Comparison of ENCODE assay signal across 8 mouse cellular contexts in the genomic region with DNA sequence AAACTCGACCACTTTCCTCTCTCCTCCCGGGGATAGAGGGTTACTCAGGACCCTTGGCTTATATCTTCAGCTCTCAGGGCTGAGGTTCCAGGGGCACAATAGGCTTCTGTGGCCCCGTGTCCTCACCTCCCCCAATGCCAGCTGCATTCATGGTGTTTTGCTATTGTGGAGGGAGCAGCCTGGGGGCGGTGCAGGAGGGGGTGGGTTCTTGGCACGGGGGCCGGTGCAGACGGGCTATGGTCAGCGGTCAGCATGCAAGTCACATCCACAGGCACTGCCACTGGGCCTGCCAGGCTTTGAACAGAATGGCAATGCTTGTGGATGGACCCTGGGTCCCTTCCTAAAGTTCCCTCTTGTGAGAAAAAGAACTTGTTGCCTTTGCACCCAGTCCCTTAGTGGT. TPM values are rescaled to one million over a fixed set of nuclear protein-coding genes. Genes with fewer than 3 reads are reported as not detected.
DNase-seq lines count a peak whose midpoint lies in the region; ATAC-seq and TF ChIP-seq lines count a peak whose summit lies in the region.

No protein-coding gene starts in this region.

- H3K27me3 ChIP-seq in heart, embryonic 12.5 days (replicated peaks), result no peaks in the 10 kb centered on the region
- peaks cover 7% of the 10 kb centered on the region; the same call in 1 of the 2 replicates for H3K27me3 ChIP-seq in cerebellum, adult 2 months (ENCODE audit: control insufficient read depth, insufficient read depth, low read length)
- no peaks in the 10 kb centered on the region for H3K27me3 ChIP-seq in heart, embryonic 16.5 days (ENCODE audit: control insufficient read depth, insufficient read depth, low read length)

- H3K9me3 ChIP-seq in heart, embryonic 12.5 days (replicated peaks), result no peaks in the 10 kb centered on the region
- no peaks in the 10 kb centered on the region for H3K9me3 ChIP-seq in heart, embryonic 16.5 days (replicated peaks; ENCODE audit: control insufficient read depth, low read length)

- no peaks in the 10 kb centered on the region for H3K36me3 ChIP-seq in heart, embryonic 12.5 days
- no peaks in the 10 kb centered on the region for H3K36me3 ChIP-seq in heart, embryonic 16.5 days (ENCODE audit: control insufficient read depth, insufficient read depth)

- TF ChIP-seq POLR2A in cerebellum, adult 2 months (IDR thresholded peaks at IDR 0.05; ENCODE audit: borderline replicate concordance, insufficient read depth, low read length), result no peak

- TF ChIP-seq CTCF in cerebellum, adult 2 months (IDR thresholded peaks at IDR 0.05; ENCODE audit: borderline replicate concordance, insufficient read depth, low read depth, low read length), result no peak

- peaks cover 58% of the 10 kb centered on the region for H3K4me1 ChIP-seq in heart, embryonic 12.5 days (replicated peaks)
- H3K4me1 ChIP-seq in cerebellum, adult 2 months (ENCODE audit: control insufficient read depth, insufficient read depth, low read length), result no peaks in the 10 kb centered on the region
- peaks cover 46% of the 10 kb centered on the region for H3K4me1 ChIP-seq in heart, embryonic 16.5 days (ENCODE audit: control insufficient read depth, insufficient read depth, low read length)

- no peak overlapping the region for H3K27ac ChIP-seq in heart, embryonic 12.5 days (ENCODE audit: poor library complexity, severe bottlenecking)
- H3K27ac ChIP-seq in cerebellum, adult 2 months (ENCODE audit: insufficient read depth, low read length), result peak overlapping the region; percentile 69
- H3K27ac ChIP-seq in heart, embryonic 16.5 days (ENCODE audit: low read length), result no peak overlapping the region; the same call in 1 of the 2 replicates

- H3K9ac ChIP-seq in heart, embryonic 12.5 days, result no peak overlapping the region
- H3K9ac ChIP-seq in heart, embryonic 16.5 days (ENCODE audit: low read length), result peak overlapping the region; percentile 96

- no peak for DNase-seq in heart, adult 9 months (ENCODE audit: low spot score in 2 of 2)
- DNase-seq in cerebellum, adult 2 months, result peak; percentile 37 to 58
- DNase-seq in left cerebral cortex, postnatal 14 days (ENCODE audit: low spot score in 2 of 2), result peak; percentile 61 to 76
- DNase-seq in right cerebral cortex, adult 18-20 months, result peak; percentile 79
- DNase-seq in urinary bladder, adult 18-20 months (ENCODE audit: low spot score in 2 of 2), result no peak
- no peak for DNase-seq in adrenal gland, postnatal 14 days

- WGBS in heart, embryonic 12.5 days, result 43% methylated on average over 8 of the region's 8 CpGs
- WGBS in cerebellum, adult 2 months, result 8% methylated on average over 8 of the region's 8 CpGs
- 33% methylated on average over 8 of the region's 8 CpGs for WGBS in heart, embryonic 16.5 days

- intact Hi-C loops in left cerebral cortex, postnatal 14 days (cut with DNase I), result no loop called here

- ATAC-seq in heart, embryonic 12.5 days (ENCODE audit: insufficient number of reproducible peaks, low FRiP score), result no peak
- no peak for ATAC-seq in heart, embryonic 16.5 days (replicated peaks; ENCODE audit: extremely low read depth, insufficient read depth, low FRiP score)

- no peak overlapping the region for H3K4me3 ChIP-seq in heart, embryonic 12.5 days
- peak overlapping the region; percentile 15 for H3K4me3 ChIP-seq in cerebellum, adult 2 months (replicated peaks; ENCODE audit: insufficient read depth, low read depth, low read length)
- peak overlapping the region; percentile 92 for H3K4me3 ChIP-seq in heart, embryonic 16.5 days (ENCODE audit: low read length)

- peak overlapping the region; percentile 78 for H3K4me2 ChIP-seq in heart, embryonic 12.5 days
- H3K4me2 ChIP-seq in heart, embryonic 16.5 days (ENCODE audit: low read depth, low read length), result peak overlapping the region; percentile 95

RNA-seq across cellular contexts. Expression of gene Zcchc24, which starts 2.9 kb away (rescaled TPM):
- polyA plus RNA-seq in heart, embryonic 12.5 days (2016; fragmentation: Nextera tagmentation; extraction: Ambion mirVana), result 30.4 and 31.9 TPM in 2 replicates
- polyA plus RNA-seq in cerebellum, adult 2 months (2012; rRNA removed), result 67.3 and 71.4 TPM in 2 replicates
- 19.5 and 25.5 TPM in 2 replicates for polyA plus RNA-seq in heart, embryonic 16.5 days (2015; fragmentation: Nextera tagmentation; extraction: Ambion mirVana)
- 10 to 100 TPM; 41.9 to 43.9 TPM for total RNA-seq in left cerebral cortex, postnatal 14 days (2021)
- total RNA-seq in adrenal gland, postnatal 14 days (2021), result 32.3 and 32.5 TPM in 2 replicates

Comparison
In these comparisons a context has a peak if more than half of its experiments do, and no peak if none do; other contexts are left out.
1. DNase-seq: peak in cerebellum, adult 2 months (2 of 2), left cerebral cortex, postnatal 14 days (2 of 2) and right cerebral cortex, adult 18-20 months (single experiment); none in heart, adult 9 months (0 of 2), urinary bladder, adult 18-20 months (0 of 2) and adrenal gland, postnatal 14 days (single experiment).